Mouse (Mus musculus): ENCODE data around the gene Zfp688. TPM values are rescaled to one million over a fixed set of nuclear protein-coding genes. Genes with fewer than 3 reads are reported as not detected.
"Not testable (repeated sequence)": the region's sequence is repeated elsewhere in the genome, so short reads cannot be mapped to it uniquely, and the experiment has no call there.

The Zfp688 gene
- polyA plus RNA-seq, 1 experiment from 2014 or later: 27.1 TPM

DNA sequence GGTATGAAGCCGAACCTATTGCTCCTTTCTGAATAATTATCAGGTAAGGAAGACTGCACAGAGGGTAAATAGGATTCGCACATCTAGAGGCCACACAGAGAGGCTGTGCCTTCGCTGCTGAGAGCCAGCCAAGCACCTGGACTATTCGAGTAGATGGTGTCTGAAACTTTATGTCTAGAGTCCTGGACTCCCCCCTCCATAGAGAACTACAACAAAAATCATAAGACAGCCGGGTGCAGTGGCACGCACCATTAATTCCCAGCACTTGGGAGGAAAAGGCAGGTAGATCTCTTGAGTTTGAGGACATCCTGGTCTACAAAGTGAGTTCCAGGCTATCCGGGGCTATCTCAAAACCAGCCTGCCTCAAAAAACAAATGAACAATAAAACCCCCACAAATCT, 28.1 kb upstream of the Zfp688 start:
- peak overlapping the region; percentile 55 for H3K9ac ChIP-seq
- peaks cover 44% of the 10 kb centered on the region for H3K36me3 ChIP-seq
- peak overlapping the region; percentile 77 for H3K4me2 ChIP-seq
- 73% methylated on average over 7 of the region's 7 CpGs for WGBS
- H3K9me3 ChIP-seq (replicated peaks): no peaks in the 10 kb centered on the region
- H3K4me1 ChIP-seq: peaks cover 44% of the 10 kb centered on the region
- no peak for ATAC-seq (replicated peaks; ENCODE audit: low FRiP score)
- H3K27ac ChIP-seq: peak overlapping the region; percentile 71; the same call in 1 of the 2 replicates
- peak overlapping the region; percentile 77 for H3K4me3 ChIP-seq (replicated peaks)
- no peaks in the 10 kb centered on the region for H3K27me3 ChIP-seq

DNA sequence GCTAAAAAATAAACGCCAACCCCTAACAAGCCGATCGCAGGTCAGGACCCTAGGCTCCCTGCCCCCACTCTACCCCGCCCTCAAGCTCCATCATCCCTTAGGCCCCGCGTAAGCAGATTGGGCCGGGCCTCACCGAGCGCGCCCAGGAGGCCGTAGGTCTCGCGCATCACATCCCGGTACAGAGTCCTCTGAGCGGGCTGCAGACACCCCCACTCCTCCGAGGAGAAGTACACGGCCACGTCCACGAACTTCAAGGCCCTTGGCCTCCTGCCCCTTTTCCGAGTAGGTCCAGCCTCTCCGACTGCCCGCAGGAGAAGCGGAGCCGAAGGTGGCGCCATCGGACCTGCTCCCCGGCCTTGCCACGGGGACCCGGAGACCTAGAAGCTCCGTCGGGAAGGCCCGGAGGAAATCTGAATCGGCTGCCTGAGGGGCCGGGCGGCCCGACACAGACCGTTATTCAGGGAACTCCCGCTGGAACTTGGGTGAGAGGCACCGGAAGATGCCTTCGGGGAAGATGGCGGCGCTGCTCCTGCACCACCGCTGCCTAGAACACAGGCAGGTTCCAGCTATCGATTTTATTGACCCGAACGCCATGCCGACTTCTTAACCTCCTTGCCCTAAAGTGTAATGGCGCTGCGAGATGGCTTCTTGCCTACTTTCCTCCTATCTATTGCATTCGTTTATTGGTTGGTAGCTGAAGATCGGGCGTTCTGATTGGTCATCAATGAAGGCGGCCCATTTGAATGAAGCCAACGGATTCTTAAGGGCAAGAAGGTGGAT, 26.8 kb upstream of the Zfp688 start, which contains the start of gene Zfp689:
Gene Zfp689 (minus strand): TSS at position 638 of the 780 bp plus-strand sequence.
- Histone ChIP-seq H3K4me2 (peak within 1 kb of the TSS; percentile 77), H3K4me1 (peaks cover 44% of the 10 kb centered on the region), H3K9me3 (replicated peaks) (no peaks in the 10 kb centered on the region), H3K36me3 (peaks cover 51% of the 10 kb centered on the region), H3K9ac (peak within 1 kb of the TSS; percentile 91), H3K4me3 (replicated peaks) (peak within 1 kb of the TSS; percentile 77), H3K27me3 (no peaks in the 10 kb centered on the region), H3K27ac (peak within 1 kb of the TSS; percentile 94)
- peak; percentile 91 for ATAC-seq (replicated peaks; ENCODE audit: low FRiP score)
- WGBS: under 1% methylated on average over 54 of the region's 54 CpGs

DNA sequence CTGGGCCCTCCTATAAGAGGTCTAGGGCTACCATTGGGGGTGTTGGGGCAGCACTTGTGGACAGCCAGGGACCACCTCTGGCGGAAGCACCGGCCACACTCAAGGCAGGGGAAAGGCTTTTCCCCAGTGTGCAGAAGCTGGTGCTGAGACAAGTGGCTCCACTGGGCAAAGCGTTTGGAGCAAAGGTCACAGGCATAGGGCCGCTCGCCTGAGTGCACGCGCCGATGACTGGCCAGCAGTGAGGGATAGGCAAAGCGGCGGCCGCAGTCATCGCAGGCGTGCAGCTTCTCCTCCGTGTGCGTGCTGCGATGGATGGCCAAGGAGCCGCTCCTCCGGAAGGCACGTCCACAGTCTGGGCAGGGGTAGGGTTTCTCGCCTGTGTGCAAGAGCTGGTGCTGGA, 22.1 kb upstream of the Zfp688 start:
- no peaks in the 10 kb centered on the region for H3K27me3 ChIP-seq
- H3K9me3 ChIP-seq (replicated peaks): no peaks in the 10 kb centered on the region
- H3K27ac ChIP-seq: no peak overlapping the region
- 91% methylated on average over 20 of the region's 20 CpGs for WGBS
- H3K4me3 ChIP-seq (replicated peaks): no peak overlapping the region
- peaks cover 54% of the 10 kb centered on the region for H3K36me3 ChIP-seq
- peaks cover 7% of the 10 kb centered on the region for H3K4me1 ChIP-seq
- no peak overlapping the region for H3K4me2 ChIP-seq
- ATAC-seq (replicated peaks; ENCODE audit: low FRiP score): no peak
- no peak overlapping the region for H3K9ac ChIP-seq

DNA sequence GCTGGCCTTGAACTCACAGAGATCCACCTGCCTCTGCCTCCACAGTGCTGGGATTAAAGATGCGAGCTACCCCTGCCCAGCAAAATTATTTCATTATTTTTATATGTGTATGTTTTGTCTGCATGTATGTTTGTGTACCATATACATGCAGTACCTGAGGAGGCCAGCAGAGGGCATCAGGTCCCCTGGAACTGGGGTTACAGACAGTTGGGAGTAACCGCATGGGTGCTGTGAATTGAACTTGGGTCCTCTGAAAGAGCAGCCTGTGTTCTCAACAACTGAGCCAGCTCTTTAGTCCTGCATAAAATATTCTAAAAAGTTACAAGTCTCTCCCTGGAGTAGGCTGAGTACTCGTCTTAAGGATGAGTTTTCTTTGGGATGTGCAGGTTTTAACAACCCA, 15.9 kb upstream of the Zfp688 start:
- no peak for ATAC-seq (replicated peaks; ENCODE audit: low FRiP score)
- Histone ChIP-seq H3K4me1 (no peaks in the 10 kb centered on the region), H3K9me3 (replicated peaks) (peaks cover 10% of the 10 kb centered on the region), H3K27ac (no peak overlapping the region), H3K4me3 (replicated peaks) (no peak overlapping the region), H3K9ac (no peak overlapping the region), H3K4me2 (no peak overlapping the region), H3K36me3 (peaks cover 14% of the 10 kb centered on the region), H3K27me3 (0 out of 2 replicates have a peak, but pooled peaks cover 2% of the 10 kb centered on the region)
- WGBS: 88% methylated on average over 3 of the region's 3 CpGs

DNA sequence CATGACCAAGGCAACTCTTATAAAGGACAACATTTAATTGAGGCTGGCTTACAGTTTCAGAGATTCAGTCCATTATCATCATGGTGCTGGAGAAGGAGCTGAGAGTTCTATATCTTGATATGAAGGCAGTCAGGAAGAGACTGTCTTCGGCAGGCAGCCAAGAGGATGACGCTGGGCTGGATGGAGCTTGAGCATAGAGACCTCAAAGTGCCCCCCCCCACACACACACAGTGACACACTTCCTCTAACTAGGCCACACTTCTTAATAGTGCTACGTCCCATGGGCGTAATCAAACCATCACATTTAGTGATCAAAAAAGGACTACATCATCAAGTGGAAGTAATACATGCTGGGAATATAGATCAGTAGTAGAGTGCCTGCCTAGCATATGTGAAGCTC, 13.3 kb upstream of the Zfp688 start:
- WGBS: 88% methylated on average over 4 of the region's 4 CpGs
- ATAC-seq (replicated peaks; ENCODE audit: low FRiP score): no peak
- no peak overlapping the region for H3K4me2 ChIP-seq
- H3K4me1 ChIP-seq: no peaks in the 10 kb centered on the region
- H3K4me3 ChIP-seq (replicated peaks): no peak overlapping the region
- no peaks in the 10 kb centered on the region for H3K36me3 ChIP-seq
- 0 out of 2 replicates have a peak, but pooled peaks cover 6% of the 10 kb centered on the region for H3K27me3 ChIP-seq
- H3K27ac ChIP-seq: no peak overlapping the region
- H3K9ac ChIP-seq: no peak overlapping the region
- peaks cover 10% of the 10 kb centered on the region for H3K9me3 ChIP-seq (replicated peaks)

DNA sequence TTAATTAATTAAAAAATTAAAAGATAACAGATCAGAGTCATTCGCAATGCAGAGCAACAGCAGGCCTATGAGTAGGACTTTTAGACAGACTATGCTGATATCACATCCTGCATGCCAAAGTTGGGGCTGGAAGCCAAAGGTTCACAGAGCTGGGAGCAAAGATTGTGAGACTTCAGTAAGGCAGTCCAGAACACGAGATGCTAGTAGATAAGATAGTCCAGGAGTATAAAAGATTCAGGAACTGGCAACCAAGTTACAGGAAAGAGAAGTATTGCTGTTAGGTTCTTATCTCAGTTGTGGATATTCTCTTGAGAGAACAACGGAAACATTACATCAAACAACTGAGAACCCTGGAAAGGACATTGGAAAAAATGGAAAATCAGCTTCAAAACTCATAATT, 4.5 kb upstream of the Zfp688 start:
- H3K4me1 ChIP-seq: peaks cover 8% of the 10 kb centered on the region
- no peak overlapping the region for H3K4me3 ChIP-seq (replicated peaks)
- no peaks in the 10 kb centered on the region for H3K9me3 ChIP-seq (replicated peaks)
- WGBS: 68% methylated on average over 3 of the region's 3 CpGs
- H3K9ac ChIP-seq: no peak overlapping the region
- H3K36me3 ChIP-seq: no peaks in the 10 kb centered on the region
- no peak for ATAC-seq (replicated peaks; ENCODE audit: low FRiP score)
- no peak overlapping the region for H3K27ac ChIP-seq
- H3K4me2 ChIP-seq: no peak overlapping the region
- peaks cover 14% of the 10 kb centered on the region for H3K27me3 ChIP-seq

DNA sequence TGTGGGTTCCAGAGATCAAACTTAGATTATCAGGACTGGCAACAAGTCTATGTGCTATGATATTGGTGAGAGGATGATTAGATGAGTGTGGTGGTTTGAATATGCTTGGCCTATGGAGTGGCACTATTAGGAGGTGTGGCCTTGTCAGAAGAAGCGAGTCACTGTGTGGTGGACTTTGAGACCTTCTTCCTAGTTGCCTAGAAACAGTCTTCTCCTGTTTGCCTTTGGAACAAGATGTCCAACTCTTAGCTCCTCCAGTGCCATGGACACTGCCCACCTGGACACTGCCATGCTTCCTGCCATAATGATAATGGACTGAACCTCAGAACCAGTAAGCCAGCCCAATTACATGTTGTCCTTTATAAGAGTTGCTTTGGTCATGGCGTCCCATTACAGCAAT, 4.0 kb upstream of the Zfp688 start:
- Histone ChIP-seq H3K9me3 (replicated peaks) (no peaks in the 10 kb centered on the region), H3K4me1 (peaks cover 12% of the 10 kb centered on the region), H3K27ac (no peak overlapping the region), H3K4me2 (no peak overlapping the region), H3K9ac (no peak overlapping the region), H3K36me3 (no peaks in the 10 kb centered on the region), H3K27me3 (peaks cover 14% of the 10 kb centered on the region), H3K4me3 (replicated peaks) (no peak overlapping the region)
- WGBS: 88% methylated on average over 2 of the region's 2 CpGs
- ATAC-seq (replicated peaks; ENCODE audit: low FRiP score): no peak

DNA sequence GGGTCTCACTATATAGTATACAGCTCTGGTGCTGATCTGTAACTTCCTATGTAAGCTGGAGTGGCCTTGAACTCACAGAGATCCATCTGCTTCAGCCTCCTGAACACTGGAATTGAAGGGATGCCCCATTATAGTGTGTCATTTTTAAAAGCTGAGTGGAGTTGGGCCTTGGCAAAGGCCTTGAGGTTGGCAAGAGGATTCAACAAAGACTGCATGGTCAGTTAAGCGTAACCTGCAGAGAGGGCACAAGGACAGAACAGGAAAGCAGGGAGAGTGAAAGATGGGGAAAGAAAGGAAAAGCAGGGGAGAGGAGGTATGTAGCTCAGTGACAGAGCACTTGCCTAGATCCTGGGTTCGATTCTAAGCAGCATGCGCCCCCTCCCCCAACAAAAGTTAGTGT, 3.4 kb upstream of the Zfp688 start:
- Histone ChIP-seq H3K9ac (no peak overlapping the region), H3K9me3 (replicated peaks) (no peaks in the 10 kb centered on the region), H3K27me3 (peaks cover 14% of the 10 kb centered on the region), H3K27ac (no peak overlapping the region), H3K4me2 (no peak overlapping the region), H3K4me1 (peaks cover 16% of the 10 kb centered on the region), H3K36me3 (no peaks in the 10 kb centered on the region), H3K4me3 (replicated peaks) (no peak overlapping the region)
- 91% methylated on average over 3 of the region's 3 CpGs for whole genome bisulfite sequencing
- no peak for ATAC-seq (replicated peaks; ENCODE audit: low FRiP score)

DNA sequence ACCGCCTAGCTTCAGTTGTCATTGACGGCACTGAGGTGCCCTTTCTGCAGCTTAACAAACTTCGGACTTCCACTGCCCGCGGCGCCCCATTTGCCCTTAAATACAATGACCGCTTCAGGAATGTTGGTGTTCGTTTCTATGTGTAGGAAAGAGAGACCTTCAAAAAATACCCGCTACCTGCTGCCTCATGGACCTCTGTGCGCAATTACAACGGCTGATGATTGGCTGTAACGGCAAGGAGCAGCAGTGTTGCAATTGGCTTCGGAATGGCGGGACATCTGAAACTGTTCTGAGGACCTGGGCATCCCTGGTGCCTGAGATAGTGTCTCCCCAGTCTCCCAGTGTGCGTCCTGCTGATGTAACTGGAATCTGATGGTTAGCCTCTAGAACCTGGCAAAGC, 379 bp upstream of the Zfp688 start:
- Histone ChIP-seq H3K4me1 (peaks cover 16% of the 10 kb centered on the region), H3K4me2 (peak overlapping the region; percentile 94), H3K9me3 (replicated peaks) (no peaks in the 10 kb centered on the region), H3K4me3 (replicated peaks) (peak overlapping the region; percentile 85), H3K36me3 (peaks cover 26% of the 10 kb centered on the region), H3K27me3 (peaks cover 14% of the 10 kb centered on the region), H3K27ac (no peak overlapping the region), H3K9ac (peak overlapping the region; percentile 89; the same call in 1 of the 2 replicates)
- peak; percentile 50; the same call in 1 of the 2 replicates for ATAC-seq (replicated peaks; ENCODE audit: low FRiP score)
- 1% methylated on average over 15 of the region's 15 CpGs for WGBS

DNA sequence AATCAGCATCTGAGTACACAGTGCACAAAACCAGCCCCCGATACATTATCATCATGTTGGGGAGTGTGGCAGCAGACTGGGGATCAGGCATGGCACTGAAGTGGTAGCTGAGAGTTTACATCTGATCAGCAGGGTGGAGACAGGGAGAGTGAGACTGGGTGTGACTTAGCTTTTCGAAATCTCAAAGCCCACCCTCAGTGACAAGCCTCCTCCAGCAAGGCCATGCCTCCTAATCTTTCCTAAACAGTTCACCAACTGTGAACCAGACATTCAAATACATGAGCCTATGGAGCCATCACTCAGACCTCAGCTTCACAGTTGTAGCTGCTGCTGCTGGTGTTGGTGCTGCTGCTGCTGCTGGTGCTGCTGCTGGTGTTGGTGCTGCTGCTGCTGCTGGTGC, 10.4 kb downstream of the Zfp688 start:
- H3K4me3 ChIP-seq (replicated peaks): no peak overlapping the region
- peaks cover 5% of the 10 kb centered on the region; the same call in 1 of the 2 replicates for H3K4me1 ChIP-seq
- H3K4me2 ChIP-seq: no peak overlapping the region
- 78% methylated on average over 2 of the region's 2 CpGs for WGBS
- no peak overlapping the region for H3K27ac ChIP-seq
- ATAC-seq (replicated peaks; ENCODE audit: low FRiP score): no peak
- H3K9me3 ChIP-seq (replicated peaks): no peaks in the 10 kb centered on the region
- no peaks in the 10 kb centered on the region for H3K36me3 ChIP-seq
- no peak overlapping the region for H3K9ac ChIP-seq
- no peaks in the 10 kb centered on the region for H3K27me3 ChIP-seq

DNA sequence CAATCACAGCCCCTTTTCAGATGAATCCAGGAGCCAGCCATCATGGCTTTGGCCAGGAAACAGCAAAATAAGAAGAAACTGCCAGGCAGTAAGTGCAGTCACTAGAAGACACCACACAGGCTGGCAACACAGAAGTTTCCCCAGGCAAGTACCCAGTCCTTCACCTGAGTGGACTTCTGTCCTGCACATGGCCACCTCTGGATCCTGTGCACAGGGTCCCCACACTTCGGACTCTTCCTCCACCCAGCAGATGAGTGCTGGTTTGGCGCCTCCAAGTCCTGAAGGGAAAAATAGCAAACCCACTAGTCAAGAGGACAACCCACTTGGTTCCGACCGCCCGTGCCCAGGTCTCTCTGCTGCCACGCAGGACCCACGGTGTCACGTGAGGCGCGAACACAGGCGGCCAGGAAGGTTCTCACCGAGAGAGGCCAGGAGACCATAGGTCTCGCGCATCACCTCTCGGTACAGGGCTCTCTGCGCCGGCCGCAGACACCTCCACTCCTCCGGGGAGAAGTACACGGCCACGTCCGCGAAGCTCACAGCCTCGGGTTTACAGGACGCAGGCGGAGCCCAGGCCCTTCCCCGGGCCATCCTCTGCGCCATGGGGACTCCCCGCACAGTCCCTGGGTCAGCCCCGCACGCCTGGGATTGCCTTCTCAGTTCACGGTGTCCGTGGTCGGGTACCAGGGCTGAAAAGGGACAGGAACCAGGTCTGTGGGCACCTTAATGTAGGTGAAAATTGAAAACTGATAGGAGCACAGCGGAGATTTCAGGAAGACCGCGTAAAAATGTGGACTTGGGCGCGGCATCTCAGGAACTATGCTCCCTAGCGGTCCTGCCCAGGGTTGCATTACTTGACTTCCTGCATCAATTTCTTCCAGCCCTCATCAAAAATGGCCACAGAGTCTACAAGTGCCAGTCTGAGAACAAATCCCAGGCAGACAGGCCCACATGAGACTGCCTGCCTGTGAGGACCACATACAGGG, 15.6 kb downstream of the Zfp688 start, which contains the start of gene Zfp764:
Gene Zfp764 (minus strand): TSS at position 821 of the 986 bp plus-strand sequence.
- H3K27me3 ChIP-seq; H3K36me3 ChIP-seq; H3K9me3 ChIP-seq (replicated peaks): not testable (repeated sequence)
- Histone ChIP-seq H3K4me2 (peak within 1 kb of the TSS; percentile 91), H3K4me3 (replicated peaks) (peak within 1 kb of the TSS; percentile 56), H3K27ac (peak within 1 kb of the TSS; percentile 73), H3K4me1 (peaks cover 12% of the 10 kb centered on the region), H3K9ac (peak within 1 kb of the TSS; percentile 63)
- peak; percentile 86 for ATAC-seq (replicated peaks; ENCODE audit: low FRiP score)
- WGBS: 5% methylated on average over 40 of the region's 40 CpGs

DNA sequence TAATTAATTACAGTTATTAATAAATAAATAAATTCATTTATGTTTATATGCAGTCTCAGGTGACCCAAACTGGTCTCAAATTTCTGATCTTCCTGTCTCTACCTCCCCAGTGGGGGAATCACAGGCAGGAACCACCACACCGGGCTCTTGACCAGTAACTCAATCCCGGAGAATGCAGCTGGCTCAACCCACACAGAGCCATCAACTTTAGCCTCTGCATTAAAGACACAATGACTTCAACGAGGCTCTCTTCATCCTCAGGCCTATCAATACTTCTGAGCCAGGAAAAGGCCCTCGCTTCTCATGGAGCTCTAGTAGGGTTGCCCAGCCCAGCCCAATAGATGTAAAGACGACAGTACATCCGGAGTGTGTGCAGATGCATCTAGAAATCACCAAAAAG, 17.8 kb downstream of the Zfp688 start:
- H3K4me2 ChIP-seq; H3K9me3 ChIP-seq (replicated peaks); H3K27me3 ChIP-seq; H3K9ac ChIP-seq; H3K4me3 ChIP-seq (replicated peaks); H3K36me3 ChIP-seq; ATAC-seq (replicated peaks; ENCODE audit: low FRiP score); H3K27ac ChIP-seq: not testable (repeated sequence)
- peaks cover 12% of the 10 kb centered on the region for H3K4me1 ChIP-seq
- WGBS: 79% methylated on average over 6 of the region's 6 CpGs
